Mouse (Mus musculus) bone marrow, adult 2 months (tissue): ENCODE results near the gene Irs1.

Experiments used
- CTCF ChIP-seq: fragments of 200-500 bp; IDR thresholded peaks from 2 replicates; pipeline ENCODE4 v1.5.1; 2011; ENCODE audit warnings: low read length, control low read depth; ENCODE audit not compliant: control insufficient read depth, insufficient read depth
- POLR2A ChIP-seq: fragments of 200-500 bp; IDR thresholded peaks from 2 replicates; pipeline ENCODE4 v1.6.1; 2011; ENCODE audit warnings: low read depth, mild to moderate bottlenecking, control low read depth, low read length, borderline replicate concordance; ENCODE audit not compliant: control insufficient read depth

- no peak for TF ChIP-seq CTCF
- no peak for TF ChIP-seq POLR2A
Observed at GRCm38 (mm10) chr1:82316746-82317126, 25.5 kb upstream of the Irs1 start.
